Mouse (Mus musculus) heart, embryonic 16.5 days (tissue): ENCODE results near the gene Baat. TPM values are rescaled to one million over a fixed set of nuclear protein-coding genes. Genes with fewer than 3 reads are reported as not detected.

Source experiments
- ATAC-seq: fragments of 200-750 bp; cut with Nextera tagmentation; replicated peaks from 2 replicates; pipeline ENCODE4 v1.8.0; 2017; ENCODE audit warnings: moderate number of reproducible peaks; ENCODE audit not compliant: insufficient read depth, low FRiP score; ENCODE audit errors: extremely low read depth
- H3K27ac ChIP-seq: fragments of 300-500 bp; sonication (generic); 2 replicates; pipeline ENCODE4 v1.5.1; 2014; ENCODE audit warnings: mild to moderate bottlenecking, low read length, control low read depth, moderate library complexity
- H3K27me3 ChIP-seq: fragments of 300-500 bp; sonication (generic); 2 replicates; pipeline ENCODE4 v1.6.1; 2014; ENCODE audit warnings: low read length, mixed read lengths; ENCODE audit not compliant: control insufficient read depth, insufficient read depth
- H3K36me3 ChIP-seq: fragments of 300-500 bp; sonication (generic); 2 replicates; pipeline ENCODE4 v1.6.1; 2014; ENCODE audit not compliant: control insufficient read depth, insufficient read depth
- H3K4me1 ChIP-seq: fragments of 300-500 bp; sonication (generic); 2 replicates; pipeline ENCODE4 v1.6.1; 2014; ENCODE audit warnings: low read length, mixed read lengths; ENCODE audit not compliant: control insufficient read depth, insufficient read depth
- H3K4me2 ChIP-seq: fragments of 300-500 bp; sonication (generic); 2 replicates; pipeline ENCODE4 v1.6.1; 2014; ENCODE audit warnings: low read depth, mild to moderate bottlenecking, control low read depth, low read length
- H3K4me3 ChIP-seq: fragments of 300-500 bp; sonication (generic); 2 replicates; pipeline ENCODE4 v1.5.1; 2014; ENCODE audit warnings: mild to moderate bottlenecking, control low read depth, low read length
- H3K9ac ChIP-seq: fragments of 300-500 bp; sonication (generic); 2 replicates; pipeline ENCODE4 v1.6.1; 2014; ENCODE audit warnings: low read length, control low read depth
- H3K9me3 ChIP-seq: fragments of 300-500 bp; sonication (generic); replicated peaks from 2 replicates; pipeline ENCODE4 v1.6.1; 2016; ENCODE audit warnings: low read length; ENCODE audit not compliant: control insufficient read depth
- WGBS: fragments of 180-500 bp; shearing (Covaris S2); extraction: QIAGEN DNeasy Blood & Tissue Kit; methylation state at CpG from one replicate; pipeline ENCODE4 v1.1.7; 2014; 5-methylcytosine and 5-hydroxymethylcytosine counted together
- polyA plus RNA-seq: library from polyadenylated mRNA; unstranded; fragments of >200 nt; fragmentation: Nextera tagmentation; extraction: Ambion mirVana; gene quantifications from 2 replicates; pipeline ENCODE4 v1.2.1, GENCODE M21; 2015

The Baat gene
- polyA plus RNA-seq, 1 experiment from 2014 or later, result 0.09 TPM

- H3K27me3 ChIP-seq, result no peaks in the 10 kb centered on the region
- H3K4me1 ChIP-seq, result 0 out of 2 replicates have a peak, but pooled peaks cover 4% of the 10 kb centered on the region
- no peak overlapping the region for H3K4me2 ChIP-seq
- H3K36me3 ChIP-seq, result peaks cover 13% of the 10 kb centered on the region
- 88% methylated on average over 4 of the region's 4 CpGs for WGBS
- H3K9me3 ChIP-seq, result peaks cover 4% of the 10 kb centered on the region
- no peak overlapping the region for H3K4me3 ChIP-seq
- H3K9ac ChIP-seq, result no peak overlapping the region
- ATAC-seq, result no peak
- H3K27ac ChIP-seq, result no peak overlapping the region
These were observed 29.4 kb upstream of the Baat start for GRCm38 (mm10) chr4:49535675-49536294.

- 85% methylated on average over 3 of the region's 3 CpGs for WGBS
- H3K9ac ChIP-seq, result no peak overlapping the region
- H3K9me3 ChIP-seq, result peaks cover 11% of the 10 kb centered on the region
- no peak overlapping the region for H3K4me3 ChIP-seq
- 0 out of 2 replicates have a peak, but pooled peaks cover 4% of the 10 kb centered on the region for H3K4me1 ChIP-seq
- no peak overlapping the region for H3K27ac ChIP-seq
- no peaks in the 10 kb centered on the region for H3K27me3 ChIP-seq
- peaks cover 20% of the 10 kb centered on the region for H3K36me3 ChIP-seq
- no peak for ATAC-seq
- H3K4me2 ChIP-seq, result no peak overlapping the region
These were observed 28.7 kb upstream of the Baat start for GRCm38 (mm10) chr4:49535036-49535435.

- Histone ChIP-seq H3K4me3 (peak overlapping the region; percentile 69), H3K27ac (no peak overlapping the region), H3K9ac (no peak overlapping the region), H3K9me3 (no peaks in the 10 kb centered on the region), H3K4me1 (peaks cover 7% of the 10 kb centered on the region), H3K4me2 (peak overlapping the region; percentile 85), H3K36me3 (peaks cover 25% of the 10 kb centered on the region), H3K27me3 (no peaks in the 10 kb centered on the region)
- ATAC-seq, result no peak
- 59% methylated on average over 9 of the region's 9 CpGs for WGBS
These were observed 16.2 kb upstream of the Baat start for GRCm38 (mm10) chr4:49522576-49522975.

- under 1% methylated on average over 17 of the region's 17 CpGs for WGBS
- H3K27ac ChIP-seq, result peak overlapping the region; percentile 15
These were observed 15.0 kb upstream of the Baat start for GRCm38 (mm10) chr4:49521346-49521745.

GRCm38 (mm10) chr4:49520572-49521340 lies 14.4 kb upstream of the Baat start, which contains the start of the genes Mrpl50 and Zfp189:
Mrpl50 (minus strand) TSS chr4:49521093.
Zfp189 (plus strand) TSS chr4:49521176.
- no peaks in the 10 kb centered on the region for H3K9me3 ChIP-seq
- H3K27me3 ChIP-seq, result no peaks in the 10 kb centered on the region
- ATAC-seq, result peak; percentile 99
- H3K4me2 ChIP-seq, result peak within 1 kb of the TSS; percentile 85
- peak within 1 kb of the TSS; percentile 69 for H3K4me3 ChIP-seq
- peak within 1 kb of the TSS; percentile 66 for H3K27ac ChIP-seq
- peaks cover 7% of the 10 kb centered on the region for H3K4me1 ChIP-seq
- under 1% methylated on average over 41 of the region's 41 CpGs for WGBS
- H3K9ac ChIP-seq, result peak within 1 kb of the TSS; percentile 91
- peaks cover 20% of the 10 kb centered on the region for H3K36me3 ChIP-seq

More at GRCm38 (mm10) chr4:49521346-49521745, 15.0 kb upstream of the Baat start:
- H3K4me3 ChIP-seq, result peak overlapping the region; percentile 69
- H3K4me2 ChIP-seq, result peak overlapping the region; percentile 85
- peaks cover 7% of the 10 kb centered on the region for H3K4me1 ChIP-seq
- peak; percentile 56 for ATAC-seq
- H3K36me3 ChIP-seq, result peaks cover 23% of the 10 kb centered on the region
- peak overlapping the region; percentile 86 for H3K9ac ChIP-seq
- H3K9me3 ChIP-seq, result no peaks in the 10 kb centered on the region
- no peaks in the 10 kb centered on the region for H3K27me3 ChIP-seq

GRCm38 (mm10) chr4:49519476-49519875 lies 13.1 kb upstream of the Baat start:
- ATAC-seq, result no peak
- Histone ChIP-seq H3K4me3 (no peak overlapping the region), H3K36me3 (peaks cover 12% of the 10 kb centered on the region), H3K4me1 (peaks cover 7% of the 10 kb centered on the region), H3K27me3 (no peaks in the 10 kb centered on the region), H3K27ac (no peak overlapping the region), H3K4me2 (peak overlapping the region; percentile 17; the same call in 1 of the 2 replicates), H3K9ac (no peak overlapping the region), H3K9me3 (no peaks in the 10 kb centered on the region)
- 80% methylated on average over 5 of the region's 5 CpGs for WGBS

GRCm38 (mm10) chr4:49514441-49514840 lies 8.1 kb upstream of the Baat start:
- ATAC-seq, result no peak
- H3K9me3 ChIP-seq, result no peaks in the 10 kb centered on the region
- no peaks in the 10 kb centered on the region for H3K27me3 ChIP-seq
- H3K4me3 ChIP-seq, result no peak overlapping the region
- peaks cover 11% of the 10 kb centered on the region for H3K36me3 ChIP-seq
- H3K9ac ChIP-seq, result no peak overlapping the region
- no peak overlapping the region for H3K27ac ChIP-seq
- H3K4me2 ChIP-seq, result no peak overlapping the region
- 94% methylated on average over 6 of the region's 6 CpGs for WGBS
- peaks cover 2% of the 10 kb centered on the region; the same call in 1 of the 2 replicates for H3K4me1 ChIP-seq

GRCm38 (mm10) chr4:49512636-49513035 lies 6.3 kb upstream of the Baat start:
- ATAC-seq, result no peak

More at GRCm38 (mm10) chr4:49512636-49513035, 6.3 kb upstream of the Baat start:
- Histone ChIP-seq H3K9me3 (no peaks in the 10 kb centered on the region), H3K4me2 (no peak overlapping the region), H3K4me3 (no peak overlapping the region), H3K4me1 (no peaks in the 10 kb centered on the region), H3K9ac (no peak overlapping the region), H3K27me3 (no peaks in the 10 kb centered on the region), H3K36me3 (peaks cover 11% of the 10 kb centered on the region), H3K27ac (no peak overlapping the region)
- WGBS, result 90% methylated on average over 4 of the region's 4 CpGs
